Mouse (Mus musculus): ENCODE data around the gene Rasal3.

Gene Rasal3

DNA sequence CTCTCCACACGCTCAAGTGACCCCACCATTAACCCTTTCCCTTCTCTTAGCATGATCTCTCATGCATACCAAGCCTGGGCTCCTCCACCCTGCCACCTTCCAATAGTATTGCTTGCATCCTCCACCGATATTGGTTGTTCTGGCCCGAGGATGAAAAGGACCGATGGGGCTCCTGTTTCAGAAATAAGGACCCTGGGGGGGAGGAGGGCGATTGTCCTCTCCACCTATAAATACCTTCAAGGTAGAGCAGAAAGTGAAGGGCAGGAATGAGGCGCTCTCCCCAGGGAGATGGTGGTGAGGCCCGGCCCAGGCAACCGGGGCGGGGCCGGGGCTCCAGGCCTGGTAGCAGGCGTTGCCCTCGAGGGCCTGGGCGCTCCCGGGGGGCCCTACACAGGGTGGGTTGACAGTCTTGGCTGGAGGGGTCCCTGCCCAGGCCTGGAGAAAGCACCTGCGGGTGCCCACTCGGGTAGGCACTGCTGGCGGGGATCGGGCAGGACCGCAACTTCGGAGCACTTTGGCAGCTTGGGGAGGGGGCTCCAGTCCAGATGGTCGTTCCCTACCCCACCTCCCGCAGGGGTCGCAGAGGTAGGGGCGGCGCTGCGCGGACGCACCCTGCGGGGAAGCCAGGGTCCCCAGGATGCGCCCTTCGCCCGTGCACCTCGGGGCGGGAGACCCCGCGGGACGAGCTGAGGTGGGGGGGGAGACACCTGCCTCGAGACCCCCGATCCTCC, 14.8 kb downstream of the Rasal3 start:
- DNase-seq = peak; percentile 89

DNA sequence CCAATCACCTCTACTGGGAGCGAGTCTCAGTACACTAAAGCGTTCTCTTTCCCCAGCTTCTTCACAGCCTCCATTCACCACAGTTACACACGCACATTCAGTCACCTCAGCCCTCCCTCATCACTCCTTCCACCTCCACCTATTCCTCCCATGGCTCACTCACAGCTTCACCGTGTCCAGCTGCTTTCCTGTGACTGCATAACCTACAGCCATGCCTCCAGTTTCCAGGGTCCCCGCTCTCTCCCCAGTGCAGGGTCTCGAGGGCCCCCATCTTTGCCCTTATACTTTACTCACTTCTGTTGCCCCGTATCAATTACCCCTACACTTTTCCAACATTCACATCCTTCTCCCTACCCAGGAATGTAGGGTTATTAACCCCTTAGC, 15.4 kb downstream of the Rasal3 start:
- no peak for DNase-seq

DNA sequence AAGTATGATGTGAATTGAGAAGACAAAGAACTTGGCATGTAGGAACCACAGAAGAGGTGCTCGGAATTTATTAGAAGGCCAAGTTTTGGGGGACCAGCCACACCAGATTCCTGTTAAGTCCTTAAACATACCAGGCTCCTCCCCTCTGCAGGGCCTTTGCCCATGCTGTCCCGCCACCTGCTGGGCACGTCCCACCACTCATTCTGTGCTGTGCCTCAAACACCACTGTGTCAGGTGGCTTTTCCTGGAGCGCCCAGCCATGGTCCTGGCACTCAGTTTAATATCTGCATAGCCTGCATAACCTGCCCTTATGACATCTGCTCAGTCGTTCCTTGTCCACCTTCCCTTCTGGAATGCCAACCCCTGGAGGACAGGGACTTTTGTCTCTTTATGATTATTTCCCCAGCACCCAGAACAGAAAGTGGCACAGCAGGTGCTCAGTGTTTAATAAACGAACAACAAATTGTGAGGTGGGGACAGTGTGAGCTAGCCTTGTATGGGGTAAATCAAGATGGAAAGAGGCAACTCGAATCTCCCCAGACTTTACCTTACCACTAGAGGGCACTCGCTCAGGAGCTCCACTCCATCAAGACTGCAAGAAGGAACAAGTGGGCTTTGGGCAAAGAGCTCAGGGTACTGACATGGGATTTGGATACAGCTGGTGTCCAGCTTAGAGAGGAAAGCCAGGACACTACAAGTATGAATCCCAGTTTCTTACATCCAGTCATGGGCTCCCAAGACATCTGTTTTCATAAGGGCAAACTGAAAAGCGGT, 16.5 kb downstream of the Rasal3 start:
- peak; percentile 72 for DNase-seq

DNA sequence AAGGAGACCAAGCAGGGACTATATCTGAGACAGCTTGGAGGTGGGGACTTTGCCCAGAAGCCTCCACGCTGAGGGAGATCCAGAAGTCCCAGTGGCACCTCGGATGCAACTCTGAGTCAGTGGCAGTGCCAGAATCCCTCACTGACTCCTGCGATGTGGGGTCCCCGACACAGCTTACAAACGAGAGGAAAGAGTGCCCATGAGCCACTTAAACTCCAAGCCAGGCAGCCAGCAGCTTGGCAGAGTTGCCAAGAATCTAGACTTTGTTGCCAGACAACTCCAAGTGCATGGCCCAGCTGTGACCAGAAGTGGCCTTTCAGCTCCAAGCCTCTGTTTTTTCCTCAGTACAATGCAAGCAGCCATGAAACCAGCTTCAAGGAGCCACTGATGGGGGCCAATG, 19.7 kb downstream of the Rasal3 start:
- DNase-seq = no peak

DNA sequence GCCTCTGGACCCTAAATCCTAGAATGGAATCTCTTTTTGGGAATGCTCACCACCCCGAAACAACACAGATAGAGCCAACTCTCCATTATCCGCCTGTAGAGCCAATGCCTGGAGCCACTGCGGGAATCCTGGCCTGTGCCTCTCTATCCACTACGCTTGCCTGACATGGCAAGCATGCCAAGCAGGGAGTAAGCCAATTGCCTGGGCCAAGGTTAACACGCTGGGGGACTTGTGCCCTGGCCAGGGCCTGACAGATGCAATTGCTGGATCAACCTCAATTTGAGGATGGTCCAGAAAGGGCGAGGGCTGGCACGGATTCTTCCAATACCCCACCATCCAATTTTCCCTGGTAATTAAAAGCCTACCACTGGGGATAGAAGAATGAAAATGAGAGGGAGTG, 20.8 kb downstream of the Rasal3 start:
- DNase-seq = peak; percentile 6

DNA sequence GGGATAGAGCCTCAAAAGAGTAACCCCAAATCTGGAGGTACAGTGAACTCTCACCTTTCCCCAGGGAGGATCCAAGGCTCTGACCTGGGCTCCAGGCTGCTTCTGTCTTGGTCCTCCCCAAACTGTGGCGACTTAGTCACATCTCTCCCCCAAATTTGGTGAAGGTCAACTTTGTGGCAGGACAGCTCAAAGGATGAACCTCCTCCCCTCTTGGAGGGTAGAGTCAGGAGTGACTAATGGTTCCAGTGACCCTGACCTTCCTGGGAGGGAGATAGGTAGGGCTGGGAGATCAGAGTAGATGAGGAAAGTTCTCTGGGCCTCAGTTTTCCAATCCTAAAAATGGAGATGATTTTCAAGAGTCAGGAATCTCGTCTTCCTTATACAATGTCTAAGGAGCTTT, 24.6 kb downstream of the Rasal3 start:
- no peak for DNase-seq

DNA sequence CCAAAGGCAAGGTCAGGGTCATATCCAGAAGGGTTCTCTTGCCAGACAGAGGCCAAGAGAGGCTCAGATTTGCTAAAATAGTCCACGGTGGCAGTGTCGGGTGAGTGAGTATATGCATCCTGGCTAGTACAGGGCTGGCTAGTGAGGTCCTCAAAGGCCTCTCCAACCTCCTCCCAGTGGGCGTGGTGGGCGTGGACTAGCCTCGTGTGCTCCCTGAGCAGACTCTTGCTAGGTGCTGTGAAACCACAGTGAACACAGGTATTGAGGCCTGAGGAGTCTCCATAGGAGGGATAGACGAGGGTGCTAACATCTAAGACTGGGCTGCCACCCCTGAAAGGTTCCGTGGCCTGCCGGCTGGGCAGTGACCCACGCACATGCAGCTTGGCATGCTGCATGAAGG, 26.2 kb downstream of the Rasal3 start:
- DNase-seq = no peak

DNA sequence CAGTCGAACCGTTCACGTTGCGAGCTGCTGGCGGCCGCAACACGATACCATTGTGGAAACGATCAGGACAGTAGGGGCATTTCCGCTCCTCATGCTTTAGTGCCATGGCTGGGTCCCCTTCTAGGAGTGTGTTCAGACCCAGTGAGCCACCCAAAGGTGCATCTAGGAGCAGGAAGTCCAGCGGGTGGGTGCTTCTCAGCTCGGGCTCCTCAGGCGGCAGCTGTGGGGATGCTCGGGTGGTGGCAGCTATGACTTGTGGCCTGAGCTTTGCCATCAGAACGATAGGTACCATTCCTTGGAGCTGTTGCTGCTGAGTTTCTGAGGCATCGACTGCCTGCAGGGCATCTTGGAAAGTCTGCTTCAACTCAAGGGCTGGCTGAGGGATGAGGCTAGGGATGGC, 26.9 kb downstream of the Rasal3 start:
- DNase-seq = no peak

DNA sequence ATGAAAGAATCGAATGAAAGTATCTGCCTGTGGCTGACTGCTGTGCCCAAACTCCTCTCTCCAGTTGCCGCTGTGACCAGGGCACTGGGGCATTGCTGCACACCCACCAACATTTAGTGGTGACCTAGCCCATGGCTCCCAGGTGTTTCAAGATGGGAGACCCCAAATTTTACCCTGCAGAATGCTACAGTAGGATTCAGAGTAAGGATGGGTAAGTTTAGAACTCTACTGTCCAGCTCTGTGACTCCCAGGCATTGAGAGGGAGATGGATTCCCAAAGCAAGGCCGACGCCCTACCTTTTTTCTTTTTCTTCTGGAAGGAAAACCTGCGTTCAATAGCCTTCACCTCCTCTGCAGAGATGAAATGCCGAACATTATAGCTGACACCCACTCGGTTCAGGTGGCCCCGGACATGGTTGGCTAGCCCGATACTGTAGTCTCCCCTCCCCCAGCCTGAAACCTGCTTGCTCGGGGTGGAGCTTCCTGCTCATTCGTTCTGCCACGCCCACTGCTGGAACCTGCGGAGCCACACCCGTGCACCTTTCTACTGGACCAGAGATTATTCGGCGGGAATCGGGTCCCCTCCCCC, 34.3 kb downstream of the Rasal3 start:
- no peak for DNase-seq

DNA sequence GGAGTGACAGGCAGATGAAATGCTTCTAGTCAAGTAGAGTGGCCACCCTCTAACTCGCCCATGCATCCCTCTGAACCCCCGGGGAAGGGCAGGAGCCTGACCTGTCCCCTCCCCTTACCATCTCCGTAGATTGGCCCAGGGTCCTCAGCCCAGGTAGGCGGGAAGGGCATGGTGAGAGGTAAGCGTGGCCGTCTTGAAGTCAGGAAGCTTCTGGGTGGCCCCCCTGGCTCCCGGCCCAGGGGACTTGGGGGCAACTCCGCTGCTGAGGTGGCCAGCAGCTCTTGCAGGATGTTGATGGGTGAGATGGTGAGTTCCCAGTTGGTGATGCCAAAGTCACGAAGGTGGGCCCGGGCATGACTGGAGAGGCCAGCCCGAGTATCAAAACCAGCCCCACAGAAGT, 35.7 kb downstream of the Rasal3 start:
- DNase-seq = no peak

DNA sequence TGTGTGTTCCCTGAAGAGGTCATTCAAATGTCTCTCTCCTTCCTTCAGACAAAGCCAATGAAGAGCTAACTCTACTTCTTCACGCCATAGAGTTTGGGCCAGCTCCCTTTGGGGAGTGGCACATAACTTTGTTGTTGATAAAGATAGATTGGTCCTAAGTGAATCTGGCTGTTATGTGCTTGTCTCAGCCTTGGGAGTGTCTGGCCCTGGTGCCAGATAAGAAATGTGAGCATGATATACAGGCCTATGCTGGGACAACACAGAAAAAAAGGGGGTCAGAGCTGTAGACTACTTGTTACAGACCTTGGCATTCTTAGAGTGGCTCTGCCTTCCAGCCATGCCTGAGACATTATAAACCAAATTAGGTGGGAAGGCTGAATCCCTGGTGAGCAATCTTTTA, 38.1 kb downstream of the Rasal3 start:
- no peak for DNase-seq

DNA sequence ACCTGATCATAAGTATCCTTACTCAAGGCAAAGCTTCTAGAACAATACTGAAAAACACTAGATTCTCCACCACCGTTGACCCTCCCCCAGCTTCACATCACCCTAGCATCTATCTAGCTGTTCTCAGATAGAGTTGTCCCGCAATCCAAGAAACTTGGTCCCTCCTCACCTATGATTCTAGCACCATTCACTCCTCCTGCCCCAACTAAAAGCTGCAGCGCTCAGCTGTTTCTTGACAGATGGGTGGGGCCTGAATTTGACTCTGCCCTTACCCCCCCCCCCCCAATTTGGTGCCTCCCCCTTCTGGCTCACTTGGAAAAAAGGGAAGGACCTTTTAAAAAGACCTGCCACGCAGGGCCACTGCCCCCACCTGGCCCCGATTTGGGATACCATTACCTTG, 38.5 kb downstream of the Rasal3 start:
- DNase-seq = no peak

DNA sequence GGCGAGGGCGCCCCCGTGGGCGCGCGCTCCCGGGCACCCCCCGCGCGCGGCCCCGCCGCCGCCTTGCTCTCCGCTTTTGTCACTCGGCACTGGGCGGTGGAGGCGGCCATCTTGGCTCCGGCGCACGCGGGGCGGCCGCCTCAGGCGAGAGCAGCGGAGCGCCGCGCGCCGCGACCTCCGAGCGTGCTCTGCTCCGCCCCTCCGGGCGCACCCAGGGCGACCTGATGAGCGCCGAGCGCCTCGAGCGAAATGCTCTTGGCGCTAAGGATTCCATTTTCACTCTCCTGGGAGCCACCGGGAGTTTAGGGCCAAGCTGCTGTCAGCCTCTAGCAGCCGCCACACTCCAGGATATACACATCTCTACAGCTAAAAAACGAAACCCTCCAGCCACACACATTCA, 39.1 kb downstream of the Rasal3 start:
- DNase-seq = peak; percentile 90

DNA sequence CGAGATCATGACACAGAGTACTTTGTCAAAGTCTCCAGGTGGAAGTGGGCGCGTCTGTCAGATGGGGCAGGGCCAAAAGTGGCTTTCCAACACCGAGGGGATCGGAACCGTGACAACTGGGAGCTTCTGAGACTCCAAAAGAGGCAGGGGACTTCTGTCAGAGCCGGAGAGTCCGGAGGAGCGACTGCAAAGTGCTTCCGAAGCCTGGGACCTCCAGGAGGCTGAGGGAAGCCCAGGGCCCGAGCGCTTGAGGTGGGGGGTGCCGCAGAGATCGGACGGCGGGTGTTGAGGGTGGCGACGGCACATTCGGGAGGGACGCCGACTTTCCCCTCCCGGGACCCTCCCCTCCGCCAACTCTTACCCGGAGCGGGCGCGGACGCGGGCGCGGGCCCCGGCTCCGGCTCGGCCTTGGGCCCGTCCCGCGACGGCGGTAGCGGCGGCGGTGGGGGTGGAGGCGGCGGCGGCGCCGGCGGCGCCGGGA, 39.5 kb downstream of the Rasal3 start:
- DNase-seq = peak; percentile 55

DNA sequence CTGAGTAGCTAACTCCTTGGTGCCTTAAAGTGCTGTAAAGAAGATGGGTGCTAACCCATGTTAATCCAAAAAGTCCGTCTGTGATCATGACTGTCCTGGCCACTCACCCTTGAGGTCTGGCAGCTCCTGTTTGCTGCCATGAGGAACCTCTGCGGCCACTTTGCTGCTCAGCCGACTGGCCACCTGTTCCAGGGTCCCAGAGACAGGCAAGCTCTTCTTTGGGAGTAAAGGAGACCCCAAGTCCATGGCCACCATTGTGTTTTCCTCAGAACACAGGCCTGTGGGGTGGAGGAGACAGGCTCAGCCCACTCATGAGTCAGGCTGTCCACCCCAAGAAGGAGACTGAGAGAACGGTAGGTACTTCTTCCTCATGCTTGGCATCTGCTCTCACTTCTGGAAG, 40.7 kb downstream of the Rasal3 start:
- DNase-seq = no peak

DNA sequence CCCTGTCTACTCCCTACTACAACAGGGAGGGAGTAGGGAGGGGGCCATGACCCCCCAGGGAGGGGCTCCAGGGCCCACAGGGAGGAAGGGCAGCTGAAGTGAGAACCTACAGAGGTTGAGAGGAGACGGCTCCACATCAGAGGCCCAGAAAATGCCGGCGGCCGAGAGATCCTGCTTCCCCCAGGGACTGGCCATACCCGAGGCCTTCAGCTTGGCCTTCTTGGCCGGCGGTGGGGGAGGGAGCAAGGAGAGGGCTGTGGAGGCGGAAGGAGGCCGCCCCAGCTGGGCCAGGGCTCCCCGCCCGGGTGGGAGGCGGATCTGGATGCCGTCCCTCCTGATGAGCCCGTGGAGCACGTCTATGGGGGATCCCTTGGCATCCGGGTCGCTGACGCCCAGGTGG, 43.5 kb downstream of the Rasal3 start:
- DNase-seq = no peak

DNA sequence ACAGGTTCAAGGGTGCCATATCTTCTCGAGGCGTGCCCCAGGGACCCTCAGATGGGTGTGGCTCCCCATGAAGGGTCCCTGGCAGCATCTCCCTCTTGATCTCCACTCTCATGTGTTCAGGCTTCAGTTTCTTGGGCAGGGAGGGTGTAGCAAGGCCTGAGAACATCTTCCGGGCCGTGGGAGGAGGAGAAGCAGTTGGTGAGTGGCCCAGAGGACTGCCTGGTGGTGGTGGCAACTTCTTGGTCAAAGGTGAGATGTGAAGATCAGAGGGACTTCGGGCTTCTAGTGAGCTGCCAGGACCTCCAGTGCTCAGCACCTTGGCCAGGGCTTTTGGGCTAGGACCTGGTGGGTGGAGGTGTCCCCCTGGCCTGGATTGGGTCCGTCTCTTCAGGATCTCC, 44.4 kb downstream of the Rasal3 start:
- no peak for DNase-seq

DNA sequence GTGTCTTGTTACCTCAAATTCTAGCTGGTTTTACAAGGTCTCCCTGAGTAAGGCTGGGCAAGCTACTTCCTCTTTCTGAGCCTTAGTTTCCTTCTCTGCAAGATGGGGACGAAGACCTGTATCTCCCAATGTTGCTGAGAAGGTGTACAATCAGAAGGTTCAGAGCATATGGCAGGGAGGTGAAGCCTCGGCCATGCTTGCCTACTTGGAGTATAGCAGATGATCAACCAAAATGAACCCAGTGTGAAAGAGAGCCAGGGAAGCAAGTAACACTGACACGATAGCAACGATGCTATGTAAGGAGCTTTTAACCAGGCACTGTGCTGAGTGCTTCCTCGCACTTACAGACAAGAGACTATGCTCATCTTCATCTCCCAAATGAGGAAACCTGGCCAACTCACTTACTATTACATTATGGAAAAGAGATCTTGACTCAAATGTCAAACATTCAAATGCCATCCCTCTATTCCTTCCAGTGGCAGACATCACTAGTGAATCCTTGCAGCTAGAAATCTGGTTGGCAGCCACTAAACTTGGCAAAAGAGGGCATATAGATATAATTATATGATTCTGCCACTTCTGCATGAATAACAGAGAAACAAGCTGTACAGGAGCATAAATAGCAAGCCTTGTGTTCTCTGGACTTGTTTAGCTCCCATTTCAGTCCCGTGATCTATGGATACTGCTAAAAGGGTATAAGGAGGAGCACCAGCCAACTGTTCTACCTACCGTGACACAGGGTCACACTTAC, 45.0 kb downstream of the Rasal3 start:
- no peak for DNase-seq

DNA sequence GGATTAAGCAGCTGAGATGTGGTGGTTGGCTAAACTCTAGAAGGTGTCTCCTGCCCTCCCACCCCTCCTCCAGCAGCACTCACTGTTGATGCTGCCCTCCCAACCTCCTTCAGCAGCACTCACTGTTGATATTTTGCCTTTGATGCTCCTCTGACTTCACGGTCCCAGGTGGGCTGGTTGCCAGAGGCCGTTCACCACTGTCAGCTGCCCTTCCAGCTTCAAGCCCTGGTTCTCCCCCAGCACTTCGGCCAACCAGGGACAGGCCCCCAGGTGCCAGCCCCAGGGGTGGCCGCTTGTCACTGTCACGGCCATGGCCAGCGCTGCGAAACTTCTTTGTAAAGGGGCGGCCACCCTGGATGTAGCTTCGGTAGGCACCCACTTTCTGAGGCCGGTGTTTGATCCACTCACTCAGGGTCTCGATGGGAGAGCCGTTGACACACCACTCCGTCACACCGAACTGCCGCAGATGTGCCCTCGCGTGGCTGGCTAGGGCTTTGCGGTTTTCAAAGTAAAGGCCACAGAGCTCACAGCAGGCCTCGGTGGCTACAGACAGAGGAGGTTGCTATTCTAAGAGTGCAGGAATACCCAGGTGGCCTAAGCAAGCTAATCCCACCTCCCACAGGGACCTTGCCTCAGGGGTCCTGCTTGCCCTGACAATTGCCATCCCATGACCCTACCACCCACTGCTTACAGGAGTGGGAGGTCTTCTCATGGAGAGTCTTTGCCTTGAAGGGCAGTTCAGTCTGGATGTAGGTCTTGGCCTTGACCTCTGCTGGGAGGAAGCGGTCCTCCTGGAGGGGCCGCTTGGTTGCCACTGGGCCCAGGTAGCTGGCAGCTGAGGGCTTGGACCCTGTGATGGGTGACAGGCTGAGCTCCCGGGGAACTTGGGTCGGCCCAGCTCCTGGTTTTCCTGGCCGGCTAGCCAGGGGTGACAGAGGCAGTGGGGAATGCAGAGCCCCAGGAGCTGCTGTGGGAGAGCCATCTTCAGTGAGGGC, 46.3 kb downstream of the Rasal3 start:
- DNase-seq = no peak

DNA sequence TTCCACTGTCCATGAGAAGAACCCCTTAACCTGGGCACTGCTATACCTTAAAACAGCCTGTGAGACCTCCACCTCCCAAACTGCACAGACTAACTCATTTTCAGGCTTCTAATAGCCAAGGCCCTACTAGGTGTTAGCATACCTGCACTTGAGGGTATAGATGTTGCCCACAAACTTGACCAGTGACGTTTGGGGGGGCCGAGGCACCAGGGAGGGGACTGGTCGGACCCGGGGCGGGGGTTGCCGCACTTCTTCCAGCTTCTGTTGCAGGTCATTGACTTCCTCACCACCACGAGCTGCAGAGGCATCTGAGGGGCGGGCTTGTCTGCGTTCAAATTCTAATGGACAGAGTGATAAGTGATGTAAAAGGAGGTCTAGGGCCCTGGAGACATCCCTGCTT, 47.1 kb downstream of the Rasal3 start:
- no peak for DNase-seq

DNA sequence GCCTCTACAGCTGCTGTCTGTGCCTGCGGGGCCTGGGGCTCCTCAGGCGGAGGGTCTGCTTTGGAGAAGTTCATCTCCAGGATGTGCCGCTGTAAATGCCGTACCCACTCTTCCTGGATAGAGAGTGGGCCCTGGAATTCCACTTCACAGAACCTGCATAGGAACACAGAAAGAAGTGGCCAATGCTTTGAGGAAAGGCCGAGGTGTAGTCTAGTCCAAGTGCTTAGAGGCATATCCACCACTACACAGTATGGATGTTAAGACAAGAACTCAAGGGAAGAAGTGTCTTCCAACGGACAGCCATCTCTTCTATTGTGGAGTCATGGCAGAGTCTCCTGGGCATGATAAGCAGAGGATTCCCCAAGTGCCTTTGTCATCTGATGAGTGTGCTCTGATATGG, 48.4 kb downstream of the Rasal3 start:
- DNase-seq = no peak

DNA sequence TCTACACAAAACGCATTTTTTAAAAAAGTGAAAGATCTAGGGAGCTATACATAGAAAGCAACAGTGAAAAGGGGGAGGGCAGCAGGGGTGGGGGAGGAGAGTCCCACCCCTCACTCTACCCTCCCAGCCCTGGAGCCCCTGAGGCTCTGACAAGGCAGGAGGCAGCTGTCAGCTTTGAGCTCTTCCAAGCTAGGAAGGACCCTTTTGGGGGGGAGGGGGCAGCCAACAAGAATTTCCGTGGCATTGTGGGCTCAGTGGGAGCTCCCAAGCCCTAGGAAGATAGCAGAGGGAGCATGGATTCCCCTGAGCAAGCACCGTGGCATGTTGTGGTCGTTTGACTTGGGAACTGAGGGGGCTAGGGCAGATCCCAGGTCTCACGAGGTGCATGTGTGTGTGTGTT, 49.2 kb downstream of the Rasal3 start:
- no peak for DNase-seq

All from thymus, postnatal 4 days (tissue).